Mouse (Mus musculus): Measurements from ENCODE around the gene Serpina9.

- no peak for TF ChIP-seq CTCF (conservative IDR thresholded peaks at IDR 0.05; ENCODE audit: insufficient read depth, insufficient read length, low read depth, low read length)
- no peak for TF ChIP-seq POLR2A (IDR thresholded peaks at IDR 0.05; ENCODE audit: low read depth, low read length)
Observed at GRCm38 (mm10) chr12:104044343-104044742, 30.8 kb upstream of the Serpina9 start, which contains the start of gene Serpina12.
